9 mouse cellular contexts compared by ENCODE assay signal in the genomic region with DNA sequence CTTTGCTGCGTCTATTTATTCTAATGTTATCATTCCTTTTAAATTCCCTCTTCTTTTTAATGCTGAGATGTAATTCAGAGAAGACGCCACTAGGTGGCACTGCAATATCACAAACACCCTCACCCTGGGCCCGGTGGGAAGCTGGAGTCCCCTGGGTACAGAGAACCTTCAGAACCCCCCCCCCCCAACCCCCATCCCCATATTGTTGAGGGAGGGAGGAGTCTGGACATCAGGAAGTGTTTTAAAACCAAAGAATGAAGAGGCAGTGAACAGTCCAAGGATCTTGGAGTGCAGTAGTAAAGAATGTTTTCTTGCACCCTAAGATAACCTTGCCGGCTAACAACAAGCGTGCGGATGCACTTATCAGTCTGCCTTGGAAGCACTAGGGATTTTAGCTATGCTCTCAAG. TPM values are rescaled to one million over a fixed set of nuclear protein-coding genes. Genes with fewer than 3 reads are reported as not detected.
DNase-seq lines count a peak whose midpoint lies in the region; ATAC-seq and TF ChIP-seq lines count a peak whose summit lies in the region.
"Had no signal": no experiment of that assay in that cellular context is flagged by ENCODE, and none has a peak within 500 bp of the region (broad histone marks: within the 10 kb centered on the region; RNA-seq: fewer than 3 reads in every experiment).

No protein-coding gene starts in this region.

- H3K4me1 ChIP-seq in E14TG2a.4 (replicated peaks; ENCODE audit: low read depth, low read length): no peaks in the 10 kb centered on the region
- no peaks in the 10 kb centered on the region for H3K4me1 ChIP-seq in hindbrain, embryonic 11.5 days (replicated peaks; ENCODE audit: control insufficient read depth, insufficient read depth, low read length)
- no peaks in the 10 kb centered on the region for H3K4me1 ChIP-seq in liver, embryonic 16.5 days (ENCODE audit: control insufficient read depth, low read depth, low read length)
- H3K4me1 ChIP-seq: liver, embryonic 15.5 days had no signal

- ATAC-seq in hindbrain, embryonic 11.5 days (ENCODE audit: low FRiP score): peak; percentile 70
- ATAC-seq in liver, embryonic 16.5 days (ENCODE audit: low read depth): peak; percentile 19; the same call in 1 of the 2 replicates

- no peaks in the 10 kb centered on the region; the same call in 1 of the 2 replicates for H3K27me3 ChIP-seq in E14TG2a.4 (ENCODE audit: insufficient read depth, low read length)
- H3K27me3 ChIP-seq in hindbrain, embryonic 11.5 days (ENCODE audit: control insufficient read depth, insufficient read depth, low read length): no peaks in the 10 kb centered on the region
- no peaks in the 10 kb centered on the region for H3K27me3 ChIP-seq in liver, embryonic 16.5 days (ENCODE audit: control insufficient read depth, insufficient read depth, low read depth, low read length)

- intact Hi-C loops in gastrocnemius, adult 2 months (cut with DNase I): no loop called here
- intact Hi-C loops in gastrocnemius, postnatal 36 days (cut with DNase I): no loop called here

- 51% methylated on average over 6 of the region's 6 CpGs for WGBS in hindbrain, embryonic 11.5 days
- WGBS in liver, embryonic 16.5 days (ENCODE audit: insufficient replicate concordance): 43% methylated on average over 6 of the region's 6 CpGs

- H3K36me3 ChIP-seq in E14TG2a.4 (ENCODE audit: insufficient read depth, low read length): no peaks in the 10 kb centered on the region
- H3K36me3 ChIP-seq in hindbrain, embryonic 11.5 days (ENCODE audit: control insufficient read depth, insufficient read depth, low read length): no peaks in the 10 kb centered on the region
- no peaks in the 10 kb centered on the region for H3K36me3 ChIP-seq in liver, embryonic 16.5 days (ENCODE audit: control insufficient read depth, insufficient read depth)
- H3K36me3 ChIP-seq: liver, embryonic 15.5 days had no signal

- H3K4me3 ChIP-seq in gastrocnemius, adult 2 months: no peak overlapping the region
- H3K4me3 ChIP-seq in E14TG2a.4 (replicated peaks; ENCODE audit: low read length): no peak overlapping the region
- H3K4me3 ChIP-seq in hindbrain, embryonic 11.5 days (ENCODE audit: low read depth, low read length): no peak overlapping the region
- H3K4me3 ChIP-seq in liver, embryonic 16.5 days (ENCODE audit: low read depth, low read length): no peak overlapping the region
- H3K4me3 ChIP-seq: liver, embryonic 15.5 days had no signal

- no peak for DNase-seq in gastrocnemius, adult 2 months
- no peak for DNase-seq in gastrocnemius, postnatal 4 days (ENCODE audit: low spot score in 2 of 2)
- peak; percentile 63 for DNase-seq in embryo, embryonic 11 days
- peak; percentile 72 for DNase-seq in hindbrain, embryonic 11.5 days (ENCODE audit: low spot score)
- DNase-seq in retina, adult 2 months (ENCODE audit: low read depth, low spot score): peak; percentile 9
- no peak for DNase-seq in gastrocnemius, postnatal 36 days

- no peaks in the 10 kb centered on the region for H3K9me3 ChIP-seq in E14TG2a.4 (ENCODE audit: low read length)
- no peaks in the 10 kb centered on the region for H3K9me3 ChIP-seq in hindbrain, embryonic 11.5 days (ENCODE audit: control insufficient read depth, low read length)
- no peaks in the 10 kb centered on the region for H3K9me3 ChIP-seq in liver, embryonic 16.5 days (replicated peaks; ENCODE audit: control insufficient read depth, low read length)
- H3K9me3 ChIP-seq: liver, embryonic 15.5 days had no signal

- TF ChIP-seq CTCF in gastrocnemius, adult 2 months (IDR thresholded peaks at IDR 0.05): peak; percentile 74
- peak; percentile 65 for TF ChIP-seq CTCF in E14TG2a.4 (conservative IDR thresholded peaks at IDR 0.05; ENCODE audit: low read length)

- H3K4me2 ChIP-seq in hindbrain, embryonic 11.5 days (replicated peaks; ENCODE audit: low read depth, low read length): no peak overlapping the region
- no peak overlapping the region for H3K4me2 ChIP-seq in liver, embryonic 16.5 days (ENCODE audit: low read depth, low read length)
- H3K4me2 ChIP-seq: liver, embryonic 15.5 days had no signal

- no peak overlapping the region for H3K27ac ChIP-seq in gastrocnemius, adult 2 months
- no peak overlapping the region for H3K27ac ChIP-seq in hindbrain, embryonic 11.5 days (ENCODE audit: low read depth, low read length)
- no peak overlapping the region for H3K27ac ChIP-seq in liver, embryonic 16.5 days (ENCODE audit: low read length)
- H3K27ac ChIP-seq: liver, embryonic 15.5 days had no signal

- H3K9ac ChIP-seq in hindbrain, embryonic 11.5 days (ENCODE audit: low read depth, low read length): no peak overlapping the region
- H3K9ac ChIP-seq in liver, embryonic 16.5 days (ENCODE audit: low read depth, low read length): no peak overlapping the region
- H3K9ac ChIP-seq: liver, embryonic 15.5 days had no signal

RNA-seq across cellular contexts. Expression of a gene that starts 32.2 kb away (rescaled TPM):
- total RNA-seq in gastrocnemius, adult 2 months (2021): 1 to 10 TPM; 1.1 to 1.6 TPM
- 1 to 10 TPM in 1 of 2 experiments, under 1 TPM in 1; 0.62 to 1.0 TPM for total RNA-seq in gastrocnemius, postnatal 4 days (2021)
- polyA plus RNA-seq in hindbrain, embryonic 11.5 days (2014; fragmentation: Nextera tagmentation; extraction: Ambion mirVana): 0.15 TPM in 2 replicates
- 0.16 and 0.18 TPM in 2 replicates for polyA plus RNA-seq in liver, embryonic 16.5 days (2015; fragmentation: Nextera tagmentation; extraction: Ambion mirVana)
- 1 to 10 TPM; 1.4 TPM for total RNA-seq in gastrocnemius, postnatal 36 days (2021)

RNA-seq across cellular contexts. Expression of a gene that starts 32.3 kb away (rescaled TPM):
- 1 to 10 TPM in 1 of 2 experiments, under 1 TPM in 1; 0.67 to 1.2 TPM for total RNA-seq in gastrocnemius, adult 2 months (2021)
- under 1 TPM; 0.21 to 0.52 TPM for total RNA-seq in gastrocnemius, postnatal 4 days (2021)
- 0.09 and 0.15 TPM in 2 replicates for polyA plus RNA-seq in hindbrain, embryonic 11.5 days (2014; fragmentation: Nextera tagmentation; extraction: Ambion mirVana)
- polyA plus RNA-seq in liver, embryonic 16.5 days (2015; fragmentation: Nextera tagmentation; extraction: Ambion mirVana): 0.38 and 0.40 TPM in 2 replicates
- total RNA-seq in gastrocnemius, postnatal 36 days (2021): 1 to 10 TPM; 1.0 to 1.1 TPM

Comparison
In these comparisons a context has a peak if more than half of its experiments do, and no peak if none do; other contexts are left out.
1. DNase-seq: peak in embryo, embryonic 11 days (single experiment), hindbrain, embryonic 11.5 days (single experiment) and retina, adult 2 months (single experiment); none in gastrocnemius, adult 2 months (single experiment), gastrocnemius, postnatal 4 days (0 of 2) and gastrocnemius, postnatal 36 days (0 of 2).